Mouse (Mus musculus): ENCODE data around the gene Gtf2h2.
"Not testable (repeated sequence)": the region's sequence is repeated elsewhere in the genome, so short reads cannot be mapped to it uniquely, and the experiment has no call there.

Gene Gtf2h2

DNA sequence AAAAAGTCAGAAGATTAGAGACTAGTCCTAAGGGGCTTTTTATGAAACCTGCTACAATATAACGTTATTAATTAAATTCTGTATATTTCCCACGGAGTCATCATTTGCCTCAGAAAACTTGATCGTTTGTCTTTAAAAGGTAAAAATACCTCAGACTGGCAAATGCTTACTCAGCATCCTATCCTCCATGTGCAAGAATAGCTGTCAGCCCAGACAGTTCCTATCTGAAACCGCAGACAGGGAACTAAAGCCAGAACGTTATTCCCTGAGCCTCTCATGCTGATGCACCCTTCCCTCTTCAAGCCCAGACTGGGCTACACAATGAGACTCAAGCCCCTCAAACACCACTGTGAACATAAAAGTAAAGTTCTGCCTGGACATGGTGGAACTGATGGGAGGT, 2.0 kb downstream of the Gtf2h2 start:
- no peak for DNase-seq (ENCODE audit: low spot score in 2 of 2)

DNA sequence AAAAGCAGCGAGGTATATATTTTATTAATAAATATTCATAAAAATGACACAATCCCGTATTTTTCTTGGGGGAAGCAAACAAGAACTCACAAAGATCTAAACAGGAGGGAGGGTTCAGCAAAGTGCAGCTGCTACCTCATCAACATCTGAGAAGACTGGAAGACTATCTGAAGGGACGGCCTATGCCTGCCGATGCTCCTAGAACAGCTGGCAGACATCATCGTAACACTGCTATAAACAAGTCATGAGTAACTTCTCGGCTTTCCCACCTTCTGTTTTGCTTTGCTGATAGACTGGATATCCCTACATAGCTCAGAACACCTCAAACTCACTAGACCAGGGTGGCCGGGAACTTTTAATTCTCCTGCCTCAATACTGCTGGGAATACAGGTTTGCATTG, 8.8 kb downstream of the Gtf2h2 start:
- no peak for DNase-seq (ENCODE audit: low spot score in 2 of 2)

DNA sequence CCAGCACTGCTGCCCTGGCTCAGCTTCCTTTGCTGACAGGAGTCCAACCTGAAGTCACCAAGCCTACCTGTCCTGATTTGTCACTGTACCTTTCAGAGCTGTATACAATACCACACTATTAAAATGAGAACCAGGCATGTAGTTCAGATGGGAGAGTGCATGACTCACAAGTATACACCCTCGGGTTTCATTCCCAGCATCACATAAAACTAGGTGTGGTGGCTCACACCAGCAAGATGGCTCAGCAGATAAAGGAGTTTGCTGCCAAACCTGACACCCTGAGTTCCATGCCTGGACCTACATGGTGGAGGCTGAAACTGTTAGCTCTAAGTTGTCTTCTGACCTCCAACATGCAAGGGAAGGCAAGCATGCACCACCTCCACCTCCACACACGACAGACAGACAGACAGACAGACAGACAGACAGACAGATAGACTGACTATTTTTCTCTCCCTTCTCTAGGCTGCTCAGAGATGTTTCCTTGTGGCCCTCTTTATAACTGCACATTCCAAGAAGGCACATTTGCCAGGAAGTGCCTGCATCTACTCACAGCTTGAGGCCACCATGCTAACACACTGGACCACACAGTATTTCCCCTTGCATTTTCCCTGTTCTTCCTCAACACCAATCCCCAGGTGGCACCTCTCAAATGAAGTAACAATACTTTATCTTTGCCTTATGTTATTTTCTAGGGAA, 28.7 kb downstream of the Gtf2h2 start:
- DNase-seq (ENCODE audit: low spot score in 2 of 2): no peak

DNA sequence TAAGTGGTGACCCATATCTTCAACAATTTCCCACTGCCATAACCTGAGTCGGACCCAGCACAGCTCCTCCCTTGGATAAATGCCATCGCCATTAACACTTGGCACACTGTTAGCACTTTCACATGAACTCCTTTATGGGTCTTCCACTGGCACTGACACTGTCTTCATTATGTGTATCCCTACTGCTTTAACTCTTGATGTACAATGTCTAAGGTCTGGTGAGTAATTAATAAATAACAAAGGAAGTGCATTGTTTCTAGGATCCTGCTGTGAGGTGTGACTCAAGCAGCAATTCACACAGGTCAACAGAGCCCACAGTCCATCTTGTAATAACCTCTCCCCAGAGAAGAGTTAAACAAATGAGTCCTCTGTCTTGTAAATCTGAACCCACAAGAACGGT, 31.0 kb downstream of the Gtf2h2 start:
- no peak for DNase-seq (ENCODE audit: low spot score in 2 of 2)

GRCm38 (mm10) chr13:100452415-100453127, 39.8 kb downstream of the Gtf2h2 start, which contains the start of gene Naip1:
Naip1 (minus strand) TSS chr13:100452869.
- DNase-seq (ENCODE audit: low spot score in 2 of 2): not testable (repeated sequence)

DNA sequence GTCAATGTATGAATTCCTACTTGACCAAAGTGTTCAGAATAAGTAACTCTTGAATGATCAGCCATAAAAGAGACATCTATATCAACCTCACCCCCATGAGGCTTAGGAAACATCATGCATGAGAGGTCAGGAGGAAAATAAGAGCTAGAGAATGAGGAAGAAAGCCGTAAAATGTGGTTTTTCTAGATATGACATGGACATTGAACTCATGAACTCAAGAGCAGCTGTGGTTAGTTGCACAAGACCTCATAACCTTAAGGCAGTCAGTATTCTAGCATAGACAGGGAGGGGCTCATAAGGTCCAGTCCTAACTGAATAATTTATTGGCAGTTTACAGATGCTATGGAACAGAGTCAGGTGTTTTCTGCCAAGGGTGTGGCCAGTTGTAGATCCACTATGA, 42.9 kb downstream of the Gtf2h2 start:
- DNase-seq (ENCODE audit: low spot score in 2 of 2): no peak

DNA sequence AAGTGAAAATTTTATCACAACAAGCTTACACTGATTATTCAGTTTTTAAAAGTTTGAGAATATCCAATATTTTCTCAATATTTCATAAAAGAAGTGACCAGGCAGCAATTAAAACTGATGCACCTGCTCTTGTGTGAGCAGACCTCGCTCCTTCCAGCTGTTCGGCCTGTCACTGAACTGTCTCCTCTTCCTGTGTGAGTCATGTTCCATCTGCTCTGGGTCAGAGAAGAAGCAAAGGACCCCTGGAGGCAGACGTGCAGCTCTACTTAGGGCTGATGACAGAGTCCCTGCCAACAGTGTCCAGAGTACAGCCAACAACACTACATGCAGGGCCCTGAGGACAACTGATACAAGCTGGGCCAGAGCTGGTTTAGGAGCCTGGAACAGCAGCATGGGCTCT, 52.3 kb downstream of the Gtf2h2 start:
- DNase-seq (ENCODE audit: low spot score in 2 of 2): no peak

- DNase-seq (ENCODE audit: low spot score in 2 of 2): no peak
Observed at GRCm38 (mm10) chr13:100438701-100439100, 53.7 kb downstream of the Gtf2h2 start.

DNA sequence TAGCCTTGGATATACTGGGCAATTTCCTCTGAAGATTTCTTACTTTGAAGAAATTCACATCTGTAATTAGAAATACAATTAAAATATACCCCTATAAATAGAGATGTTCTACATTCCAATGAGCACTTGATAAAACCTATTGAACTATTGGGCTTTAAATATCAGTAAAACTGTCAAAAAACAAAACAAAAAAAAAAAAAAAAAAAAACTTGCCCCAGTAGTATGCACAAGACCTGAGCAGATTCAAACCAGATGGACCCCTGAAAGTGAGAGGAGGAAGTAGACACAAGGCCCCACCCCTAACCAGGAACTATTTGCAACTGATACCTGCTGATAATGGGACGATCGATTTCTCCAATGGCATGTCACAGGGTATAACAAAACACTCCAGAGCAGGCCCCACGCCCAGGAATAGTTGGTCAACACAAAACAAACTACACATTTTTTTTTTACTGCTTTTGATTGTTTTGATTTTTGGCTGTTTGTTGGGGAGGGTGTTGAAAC, 55.0 kb downstream of the Gtf2h2 start:
- DNase-seq (ENCODE audit: low spot score in 2 of 2): no peak

GRCm38 (mm10) chr13:100436556-100437163, 55.7 kb downstream of the Gtf2h2 start:
- DNase-seq (ENCODE audit: low spot score in 2 of 2): not testable (repeated sequence)

GRCm38 (mm10) chr13:100419958-100420357, 72.4 kb downstream of the Gtf2h2 start:
- not testable (repeated sequence) for DNase-seq (ENCODE audit: low spot score in 2 of 2)

DNA sequence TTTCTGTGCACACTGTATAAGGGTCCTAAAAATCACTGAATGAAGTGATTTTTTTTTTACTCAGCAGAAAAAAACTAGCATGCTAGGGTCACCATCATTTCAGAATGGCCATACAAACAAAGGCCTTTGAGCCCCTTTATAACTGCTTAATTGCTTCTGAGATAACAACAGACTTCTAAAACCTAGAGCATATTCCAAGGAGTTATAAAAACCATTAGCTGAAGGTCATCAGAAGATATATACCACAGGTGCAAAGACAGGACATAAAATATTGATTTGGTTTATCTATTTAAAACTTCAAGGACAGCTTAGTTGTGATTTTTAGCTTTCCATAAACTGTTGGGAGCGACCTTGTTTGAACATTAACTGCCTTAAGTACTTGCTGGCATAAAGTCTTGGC, 78.0 kb downstream of the Gtf2h2 start:
- no peak for DNase-seq (ENCODE audit: low spot score in 2 of 2)
